Comparison of ENCODE assay signal across 12 mouse cellular contexts in the genomic region with DNA sequence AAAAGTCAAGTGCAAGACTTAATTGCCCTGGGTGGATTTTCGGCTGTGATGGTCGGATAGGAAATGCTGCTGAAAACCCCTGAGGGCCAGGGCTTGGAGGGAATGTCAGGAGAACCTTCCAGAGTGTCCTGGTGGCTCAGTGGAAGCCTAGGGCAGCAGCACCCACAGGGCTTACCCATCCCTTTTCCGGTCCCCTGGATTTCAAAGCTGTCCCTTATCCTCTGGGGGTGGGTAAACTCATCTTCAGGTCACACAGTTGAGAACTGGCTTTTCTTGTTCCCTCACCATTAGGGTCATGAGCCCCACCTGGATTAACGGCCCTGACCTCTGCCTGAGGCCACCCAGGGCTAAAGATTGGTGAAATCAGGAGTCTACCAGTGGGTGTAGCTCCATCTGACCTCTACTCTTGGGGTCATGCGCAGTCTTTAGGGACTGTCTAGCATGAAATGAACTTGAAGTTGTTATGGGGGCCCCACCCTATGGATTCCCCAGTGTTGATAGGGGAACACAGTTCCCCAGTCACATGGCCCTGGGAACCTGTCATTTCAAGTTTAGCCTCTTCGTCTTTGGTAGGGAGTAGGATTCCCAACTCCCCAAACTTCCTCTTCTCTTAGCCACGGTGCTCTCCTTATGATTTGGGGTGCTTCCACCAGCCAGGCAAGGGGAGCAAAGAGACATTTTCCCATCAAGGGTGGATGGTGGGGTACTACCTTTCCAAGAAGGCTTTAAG. TPM values are rescaled to one million over a fixed set of nuclear protein-coding genes. Genes with fewer than 3 reads are reported as not detected.
DNase-seq lines count a peak whose midpoint lies in the region; TF ChIP-seq lines count a peak whose summit lies in the region.
"Had no signal": no experiment of that assay in that cellular context is flagged by ENCODE, and none has a peak within 500 bp of the region (broad histone marks: within the 10 kb centered on the region; RNA-seq: fewer than 3 reads in every experiment).

No protein-coding gene starts in this region.

- peak overlapping the region; percentile 39 for H3K27ac ChIP-seq in heart, adult 2 months
- peak overlapping the region; percentile 29; the same call in 1 of the 2 replicates for H3K27ac ChIP-seq in small intestine, adult 2 months (ENCODE audit: insufficient read depth, low read depth, low read length)

- no peak overlapping the region for H3K9ac ChIP-seq in heart, adult 2 months (ENCODE audit: low read depth, low read length)

- peaks cover 4% of the 10 kb centered on the region for H3K79me2 ChIP-seq in heart, adult 2 months (replicated peaks; ENCODE audit: control insufficient read depth, insufficient read depth, low read length)

- no peak for DNase-seq in heart, adult 2 months
- DNase-seq in heart, postnatal 14 days: no peak
- no peak for DNase-seq in lung, adult 2 months
- no peak for DNase-seq in lung, adult 18-20 months
- DNase-seq in thymus, postnatal 4 days: peak; percentile 36
- DNase-seq in thymus, postnatal 10 days (ENCODE audit: low spot score in 2 of 2): no peak
- DNase-seq in yolk sac, embryonic 10.5 days (ENCODE audit: low spot score): no peak
- DNase-seq: lung, postnatal 10 days had no signal

- TF ChIP-seq CTCF in heart, adult 2 months (IDR thresholded peaks at IDR 0.05): no peak
- no peak for TF ChIP-seq CTCF in lung, adult 2 months (IDR thresholded peaks at IDR 0.05; ENCODE audit: insufficient read depth, low read length)
- TF ChIP-seq CTCF in small intestine, adult 2 months (IDR thresholded peaks at IDR 0.05; ENCODE audit: extremely low read depth, insufficient read length, insufficient replicate concordance, low read depth, low read length): no peak

- H3K4me1 ChIP-seq in heart, adult 2 months (ENCODE audit: control insufficient read depth, insufficient read depth, low read length): peaks cover 23% of the 10 kb centered on the region
- no peaks in the 10 kb centered on the region for H3K4me1 ChIP-seq in lung, adult 2 months (ENCODE audit: control insufficient read depth, insufficient read depth, low read length)
- H3K4me1 ChIP-seq in small intestine, adult 2 months (ENCODE audit: control insufficient read depth, insufficient read depth, insufficient read length, low read length): peaks cover 7% of the 10 kb centered on the region

- TF ChIP-seq EP300 in heart, adult 2 months (IDR thresholded peaks at IDR 0.05; ENCODE audit: insufficient read depth, low read depth, low read length): no peak

- H3K27me3 ChIP-seq in heart, adult 2 months (ENCODE audit: control insufficient read depth, insufficient read depth, low read length): no peaks in the 10 kb centered on the region
- H3K27me3 ChIP-seq in small intestine, adult 2 months (ENCODE audit: control insufficient read depth, insufficient read depth, low read length): peaks cover 16% of the 10 kb centered on the region

- no peak for TF ChIP-seq POLR2A in heart, adult 2 months (IDR thresholded peaks at IDR 0.05; ENCODE audit: insufficient read depth, low read depth, low read length)
- no peak for TF ChIP-seq POLR2A in lung, adult 2 months (IDR thresholded peaks at IDR 0.05; ENCODE audit: borderline replicate concordance, extremely low read depth, low read depth, low read length)
- no peak for TF ChIP-seq POLR2A in small intestine, adult 2 months (IDR thresholded peaks at IDR 0.05; ENCODE audit: low read depth, low read length)

- 77% methylated on average over 7 of the region's 7 CpGs for WGBS in heart, adult 2 months
- 78% methylated on average over 7 of the region's 7 CpGs for WGBS in lung, adult 2 months
- 73% methylated on average over 7 of the region's 7 CpGs for WGBS in small intestine, adult 2 months

- no peak overlapping the region for H3K4me3 ChIP-seq in heart, adult 2 months
- peak overlapping the region; percentile 20 for H3K4me3 ChIP-seq in lung, adult 2 months (replicated peaks; ENCODE audit: extremely low read depth, low read depth, low read length)
- H3K4me3 ChIP-seq in small intestine, adult 2 months (ENCODE audit: low read depth, low read length): 0 out of 2 replicates have a peak overlapping the region, but pooled peaks have one; percentile 22

- H3K36me3 ChIP-seq in heart, adult 2 months (ENCODE audit: control insufficient read depth, insufficient read depth, low read length): no peaks in the 10 kb centered on the region
- no peaks in the 10 kb centered on the region for H3K36me3 ChIP-seq in small intestine, adult 2 months (ENCODE audit: control insufficient read depth, insufficient read depth, low read length)

- intact Hi-C loops in heart, adult 2 months (cut with DNase I): no loop called here
- intact Hi-C loops in heart, postnatal 14 days (cut with DNase I): no loop called here

RNA-seq across cellular contexts. Expression of a gene that starts 2.3 kb away (rescaled TPM):
- 10 to 100 TPM; 12.1 to 14.5 TPM for total RNA-seq in heart, adult 2 months (2021)
- polyA plus RNA-seq in heart, adult 2 months (2012; rRNA removed): 12.8 and 14.2 TPM in 2 replicates
- 10 to 100 TPM; 16.8 to 21.6 TPM for total RNA-seq in heart, postnatal 14 days (2021)
- polyA plus RNA-seq in lung, adult 2 months (2012; rRNA removed): 26.4 and 31.7 TPM in 2 replicates
- polyA plus RNA-seq in small intestine, adult 2 months (2012; rRNA removed): 7.1 and 8.4 TPM in 2 replicates

RNA-seq across cellular contexts. Expression of a gene that starts 35.2 kb away (rescaled TPM):
- not detected for total RNA-seq in heart, adult 2 months (2021)
- polyA plus RNA-seq in heart, adult 2 months (2012; rRNA removed): 0.21 TPM in 1 of 2 replicates, not detected in the other
- total RNA-seq in heart, postnatal 14 days (2021): not detected
- 0.41 and 0.50 TPM in 2 replicates for polyA plus RNA-seq in lung, adult 2 months (2012; rRNA removed)
- 0.50 and 0.51 TPM in 2 replicates for polyA plus RNA-seq in small intestine, adult 2 months (2012; rRNA removed)
- total RNA-seq: heart, postnatal 25 days had no signal

RNA-seq across cellular contexts. Expression of a gene that starts 41.0 kb away (rescaled TPM):
- total RNA-seq in heart, adult 2 months (2021): 1 to 10 TPM; 1.3 to 1.9 TPM
- polyA plus RNA-seq in heart, adult 2 months (2012; rRNA removed): 2.6 and 2.9 TPM in 2 replicates
- total RNA-seq in heart, postnatal 14 days (2021): 1 to 10 TPM; 1.8 to 3.3 TPM
- 2.9 and 4.7 TPM in 2 replicates for polyA plus RNA-seq in lung, adult 2 months (2012; rRNA removed)
- polyA plus RNA-seq in small intestine, adult 2 months (2012; rRNA removed): 0.86 and 2.2 TPM in 2 replicates

RNA-seq across cellular contexts. Expression of a gene that starts 45.0 kb away (rescaled TPM):
- not detected for total RNA-seq in heart, adult 2 months (2021)
- not detected in 2 replicates for polyA plus RNA-seq in heart, adult 2 months (2012; rRNA removed)
- total RNA-seq in heart, postnatal 14 days (2021): not detected
- polyA plus RNA-seq in lung, adult 2 months (2012; rRNA removed): not detected in 2 replicates
- not detected in 2 replicates for polyA plus RNA-seq in small intestine, adult 2 months (2012; rRNA removed)
- total RNA-seq: adrenal gland, adult 18-20 months; heart, postnatal 25 days had no signal
- polyA plus RNA-seq: C2C12 had no signal

RNA-seq across cellular contexts. Expression of a gene that starts 57.2 kb away (rescaled TPM):
- total RNA-seq in heart, adult 2 months (2021): 10 to 100 TPM; 18.2 to 19.3 TPM
- polyA plus RNA-seq in heart, adult 2 months (2012; rRNA removed): 7.8 and 9.0 TPM in 2 replicates
- total RNA-seq in heart, postnatal 14 days (2021): 10 to 100 TPM; 18.5 to 20.4 TPM
- 15.2 and 16.0 TPM in 2 replicates for polyA plus RNA-seq in lung, adult 2 months (2012; rRNA removed)
- 4.3 and 11.4 TPM in 2 replicates for polyA plus RNA-seq in small intestine, adult 2 months (2012; rRNA removed)
